Mouse (Mus musculus) spleen, adult 2 months (tissue): ENCODE results near the gene Camta1. TPM values are rescaled to one million over a fixed set of nuclear protein-coding genes. Genes with fewer than 3 reads are reported as not detected.

Experiments used
- DNase-seq, 2 experiments: peaks; one replicate each; pipeline versions ENCODE4 v3.0.0 to v3.0.0-alpha.2; 2012 to 2021; ENCODE audit warnings: low spot score in 2 of 2, low read depth in 1 of 2
- H3K27ac ChIP-seq: fragments of 200-500 bp; 2 replicates; pipeline ENCODE4 v1.5.1; 2012; ENCODE audit warnings: low read length, inconsistent platforms; ENCODE audit not compliant: insufficient read depth
- H3K27me3 ChIP-seq: fragments of 200-500 bp; 2 replicates; pipeline ENCODE4 v1.6.1; 2012; ENCODE audit warnings: mild to moderate bottlenecking, moderate library complexity, low read length, inconsistent platforms; ENCODE audit not compliant: control insufficient read depth, insufficient read depth
- H3K36me3 ChIP-seq: fragments of 200-500 bp; 2 replicates; pipeline ENCODE4 v1.6.1; 2012; ENCODE audit warnings: mild to moderate bottlenecking, low read length, inconsistent platforms; ENCODE audit not compliant: control insufficient read depth, insufficient read depth
- H3K4me1 ChIP-seq: fragments of 200-500 bp; 2 replicates; pipeline ENCODE4 v1.6.1; 2011; ENCODE audit warnings: inconsistent platforms; ENCODE audit not compliant: control insufficient read depth, insufficient read depth, insufficient read length
- H3K4me3 ChIP-seq: fragments of 200-500 bp; 2 replicates; pipeline ENCODE4 v1.5.1; 2011; ENCODE audit warnings: mild to moderate bottlenecking, inconsistent platforms; ENCODE audit not compliant: insufficient read depth, insufficient read length; ENCODE audit errors: extremely low read depth
- CTCF ChIP-seq: fragments of 200-500 bp; IDR thresholded peaks from 2 replicates; pipeline ENCODE4 v1.5.1; 2011; ENCODE audit warnings: mild to moderate bottlenecking, inconsistent platforms; ENCODE audit not compliant: insufficient read depth, insufficient read length, insufficient replicate concordance; ENCODE audit errors: extremely low read depth
- POLR2A ChIP-seq: fragments of 200-500 bp; IDR thresholded peaks from 2 replicates; pipeline ENCODE4 v1.6.1; 2011; ENCODE audit warnings: low read depth, low read length, inconsistent platforms
- WGBS: fragments of 180-500 bp; shearing (Covaris S2); methylation state at CpG from one replicate; pipeline ENCODE4 v1.1.7; 2018; 5-methylcytosine and 5-hydroxymethylcytosine counted together
- polyA plus RNA-seq: library from polyadenylated mRNA; depleted of rRNA; stranded (reverse); fragments of >200 nt; gene quantifications from 2 replicates; pipeline ENCODE4 v1.2.3, GENCODE M21; 2012

Camta1 gene
- polyA plus RNA-seq, 1 experiment = 7.7 TPM

GRCm38 (mm10) chr4:150980153-150980552 is 881.5 kb downstream of the Camta1 start:
- no peak overlapping the region for H3K27ac ChIP-seq
- H3K4me1 ChIP-seq = no peaks in the 10 kb centered on the region
- H3K27me3 ChIP-seq = no peaks in the 10 kb centered on the region
- DNase-seq = no peak
- H3K36me3 ChIP-seq = no peaks in the 10 kb centered on the region
- WGBS = 76% methylated on average over 5 of the region's 5 CpGs
- no peak overlapping the region for H3K4me3 ChIP-seq
- no peak for TF ChIP-seq POLR2A
- TF ChIP-seq CTCF = no peak

- no peak for DNase-seq
- 85% methylated on average over 9 of the region's 9 CpGs for WGBS
- H3K4me1 ChIP-seq = no peaks in the 10 kb centered on the region
- no peak for TF ChIP-seq CTCF
- TF ChIP-seq POLR2A = no peak
- H3K27ac ChIP-seq = no peak overlapping the region
- no peaks in the 10 kb centered on the region for H3K36me3 ChIP-seq
- H3K4me3 ChIP-seq = no peak overlapping the region
- no peaks in the 10 kb centered on the region for H3K27me3 ChIP-seq
These were observed 882.2 kb downstream of the Camta1 start for GRCm38 (mm10) chr4:150979455-150979854.

GRCm38 (mm10) chr4:150978156-150978910 is 883.3 kb downstream of the Camta1 start:
- no peak overlapping the region for H3K4me3 ChIP-seq
- no peak for DNase-seq
- no peaks in the 10 kb centered on the region for H3K4me1 ChIP-seq
- no peak overlapping the region for H3K27ac ChIP-seq
- TF ChIP-seq POLR2A (no peak), CTCF (no peak)
- WGBS = 94% methylated on average over 21 of the region's 21 CpGs
- no peaks in the 10 kb centered on the region for H3K27me3 ChIP-seq
- H3K36me3 ChIP-seq = no peaks in the 10 kb centered on the region

GRCm38 (mm10) chr4:150975145-150975544 is 886.5 kb downstream of the Camta1 start:
- Histone ChIP-seq H3K27ac (no peak overlapping the region), H3K4me1 (no peaks in the 10 kb centered on the region), H3K4me3 (no peak overlapping the region), H3K27me3 (no peaks in the 10 kb centered on the region), H3K36me3 (no peaks in the 10 kb centered on the region)
- no peak for DNase-seq
- TF ChIP-seq POLR2A (no peak), CTCF (no peak)
- WGBS = 20% methylated on average over 1 of the region's 1 CpGs

GRCm38 (mm10) chr4:150973264-150973663 is 888.4 kb downstream of the Camta1 start:
- H3K4me3 ChIP-seq = no peak overlapping the region
- TF ChIP-seq POLR2A (no peak), CTCF (no peak)
- no peaks in the 10 kb centered on the region for H3K36me3 ChIP-seq
- WGBS = 86% methylated on average over 8 of the region's 8 CpGs
- H3K27me3 ChIP-seq = no peaks in the 10 kb centered on the region
- no peak overlapping the region for H3K27ac ChIP-seq
- DNase-seq = no peak
- H3K4me1 ChIP-seq = no peaks in the 10 kb centered on the region

GRCm38 (mm10) chr4:150968956-150969355 is 892.7 kb downstream of the Camta1 start:
- Histone ChIP-seq H3K27ac (no peak overlapping the region), H3K4me3 (no peak overlapping the region), H3K36me3 (no peaks in the 10 kb centered on the region), H3K27me3 (no peaks in the 10 kb centered on the region), H3K4me1 (no peaks in the 10 kb centered on the region)
- DNase-seq = no peak
- 89% methylated on average over 8 of the region's 8 CpGs for WGBS
- no peak for TF ChIP-seq POLR2A
- no peak for TF ChIP-seq CTCF

- no peak overlapping the region for H3K4me3 ChIP-seq
- peak in 1 of 2 experiments; percentile 21 for DNase-seq
- no peak overlapping the region for H3K27ac ChIP-seq
- H3K4me1 ChIP-seq = no peaks in the 10 kb centered on the region
- 14% methylated on average over 7 of the region's 7 CpGs for WGBS
- no peaks in the 10 kb centered on the region for H3K27me3 ChIP-seq
- TF ChIP-seq CTCF = peak; percentile 21; the same call in 1 of the 2 replicates
- TF ChIP-seq POLR2A = no peak
- H3K36me3 ChIP-seq = no peaks in the 10 kb centered on the region
These were observed 895.1 kb downstream of the Camta1 start for GRCm38 (mm10) chr4:150966556-150966955.
